Mouse (Mus musculus) cerebellum, postnatal 25 days (tissue): ENCODE data around the gene Gm21887.
"Not testable (repeated sequence)": the region's sequence is repeated elsewhere in the genome, so short reads cannot be mapped to it uniquely, and the experiment has no call there.

ENCODE experiments used
- DNase-seq, 2 experiments: peaks; one replicate each; pipeline ENCODE4 v3.0.0; 2021; ENCODE audit warnings: mixed read lengths in 2 of 2

Gm21887 gene

DNA sequence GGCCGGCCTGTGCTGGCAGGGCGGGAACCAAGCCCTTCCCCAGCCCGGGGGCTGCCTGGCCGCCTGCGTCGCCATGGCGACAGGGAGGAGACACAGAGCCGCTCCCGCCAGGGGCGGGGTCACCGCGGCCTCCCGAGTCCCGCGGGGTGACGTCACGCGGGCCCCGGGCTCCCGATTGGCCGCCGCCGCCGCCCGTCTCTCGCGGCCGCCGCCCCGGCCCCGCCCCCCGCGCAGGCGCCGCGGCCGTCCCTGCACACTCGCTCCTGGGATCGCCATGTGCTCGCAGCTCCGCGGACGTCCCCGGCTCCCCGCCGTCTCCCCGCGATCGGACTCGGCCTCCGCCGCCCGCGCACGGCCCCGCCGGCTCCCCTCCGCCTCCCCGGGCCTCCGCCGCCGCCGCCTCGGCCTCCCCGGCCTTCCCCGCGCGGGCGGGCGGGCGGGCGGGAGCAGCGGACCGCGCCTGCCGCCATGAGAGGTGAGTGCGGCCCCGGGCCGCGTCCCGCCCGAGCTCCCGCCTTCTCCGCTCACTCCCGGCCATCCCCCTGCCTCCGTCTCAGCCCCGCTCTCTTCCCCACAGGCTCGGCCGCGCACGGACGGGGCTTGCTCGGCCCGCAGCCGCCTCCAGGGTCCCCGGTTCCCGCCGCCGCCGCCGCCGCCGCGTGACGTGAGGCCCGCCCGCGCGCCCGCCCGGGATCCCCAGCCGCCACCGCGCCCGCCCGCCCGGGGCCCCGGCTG lies at the start of gene Gm21887:
Gm21887 (plus strand) TSS at position 644 of the 735 bp plus-strand sequence.
- DNase-seq, result peak; percentile 99 to 100

DNA sequence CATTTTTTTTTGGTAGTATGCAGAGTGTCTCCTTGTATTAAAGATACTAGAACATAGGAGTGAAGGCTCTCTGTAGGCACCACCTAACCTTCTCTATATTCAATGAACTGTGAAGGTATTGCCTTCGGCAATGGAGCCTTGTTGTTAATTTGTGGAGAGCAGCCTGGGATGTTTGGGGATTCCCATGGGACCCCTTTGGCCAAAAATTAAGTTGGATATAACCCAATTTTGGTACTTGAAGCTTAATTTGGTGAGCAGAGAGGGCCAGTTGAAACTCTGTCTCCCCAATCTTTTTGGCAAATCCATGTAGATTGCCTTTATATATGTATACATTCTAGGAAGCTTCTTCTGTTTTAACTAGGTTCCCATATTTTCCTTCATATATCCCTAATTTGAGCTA lies 40.1 kb upstream of the Gm21887 start:
- peak in 1 of 2 experiments; percentile 15 for DNase-seq

DNA sequence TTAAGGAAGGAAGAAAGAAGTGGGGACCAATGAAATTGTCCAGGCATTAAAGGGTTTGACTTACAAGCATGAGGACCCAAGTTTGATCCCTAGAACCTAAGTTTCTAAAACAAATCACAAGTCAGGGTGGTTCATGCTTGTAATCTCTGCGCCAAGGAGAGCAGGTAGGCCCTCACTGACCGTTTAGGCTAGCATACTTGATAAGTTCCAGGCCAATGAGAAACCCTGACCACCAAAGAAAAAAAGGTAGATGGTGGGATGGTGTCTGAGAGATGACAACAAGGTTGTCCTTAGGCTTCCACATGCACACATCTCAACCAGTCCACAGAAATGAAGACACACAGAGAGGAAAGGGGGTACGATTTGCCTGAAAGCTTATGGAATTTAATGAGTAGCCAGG lies 39.7 kb upstream of the Gm21887 start:
- not testable (repeated sequence) for DNase-seq

- DNase-seq, result not testable (repeated sequence)
Observed at GRCm38 (mm10) chrX:169970546-169970945, 38.9 kb upstream of the Gm21887 start.

- not testable (repeated sequence) for DNase-seq
Observed at GRCm38 (mm10) chrX:169971562-169971961, 37.9 kb upstream of the Gm21887 start.

DNA sequence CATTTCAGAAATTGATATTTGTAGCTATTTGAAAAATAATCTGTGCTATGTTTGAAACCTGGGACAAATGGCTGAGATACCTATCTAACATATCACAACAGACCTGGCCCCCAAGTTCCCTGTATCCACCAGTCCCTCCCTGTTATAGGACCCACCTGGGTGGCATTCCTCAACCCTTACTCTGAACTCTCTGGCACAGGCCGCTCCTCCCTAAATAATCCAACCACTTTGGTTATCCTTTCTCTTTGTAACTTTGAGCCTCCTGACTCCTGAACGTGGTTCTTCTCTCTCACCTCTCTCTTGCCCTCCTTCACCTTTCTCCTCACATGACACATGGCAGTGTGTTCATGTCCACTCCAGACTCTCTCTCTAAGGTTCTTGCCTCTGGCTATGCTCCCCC lies 37.3 kb upstream of the Gm21887 start:
- not testable (repeated sequence) for DNase-seq

GRCm38 (mm10) chrX:169972791-169973494 lies 36.5 kb upstream of the Gm21887 start:
- not testable (repeated sequence) for DNase-seq

DNA sequence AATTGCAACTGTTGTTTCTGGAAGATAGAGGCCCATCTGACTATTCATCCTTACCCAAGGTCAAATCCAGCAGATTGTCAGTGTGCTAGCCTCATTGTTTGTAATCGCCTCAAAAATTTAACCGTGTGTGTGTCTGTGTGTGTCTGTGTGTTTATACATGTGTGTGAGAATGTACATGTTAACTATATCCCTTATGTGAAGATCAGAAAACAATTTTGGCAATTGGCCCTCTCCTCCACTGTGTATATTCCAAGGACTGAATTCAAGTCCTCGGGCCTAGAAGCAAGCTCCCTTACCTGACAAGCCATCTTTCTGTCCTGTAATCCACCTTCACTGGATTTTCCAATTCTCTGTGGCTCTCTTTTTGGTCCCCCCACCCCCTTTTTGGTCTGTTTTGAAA lies 35.7 kb upstream of the Gm21887 start:
- DNase-seq, result not testable (repeated sequence)

DNA sequence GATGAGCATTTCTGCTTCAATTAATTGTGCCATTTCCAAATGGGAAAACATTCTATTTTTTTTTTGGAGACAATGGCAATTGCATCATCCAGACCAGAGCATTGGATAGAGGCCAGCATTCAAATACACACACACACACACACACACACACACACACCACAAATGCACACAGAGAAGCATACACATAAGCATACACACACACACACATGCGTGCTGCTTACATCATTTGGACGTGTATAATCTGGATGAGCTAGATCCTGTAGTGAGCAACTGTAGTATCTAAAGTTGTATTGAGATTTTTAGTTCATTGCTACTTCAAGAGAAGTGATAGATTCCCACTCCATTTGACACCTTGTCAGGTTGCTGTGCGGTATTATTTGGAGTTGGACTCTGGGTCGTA lies 35.0 kb upstream of the Gm21887 start:
- DNase-seq, result peak in 1 of 2 experiments; percentile 15

DNA sequence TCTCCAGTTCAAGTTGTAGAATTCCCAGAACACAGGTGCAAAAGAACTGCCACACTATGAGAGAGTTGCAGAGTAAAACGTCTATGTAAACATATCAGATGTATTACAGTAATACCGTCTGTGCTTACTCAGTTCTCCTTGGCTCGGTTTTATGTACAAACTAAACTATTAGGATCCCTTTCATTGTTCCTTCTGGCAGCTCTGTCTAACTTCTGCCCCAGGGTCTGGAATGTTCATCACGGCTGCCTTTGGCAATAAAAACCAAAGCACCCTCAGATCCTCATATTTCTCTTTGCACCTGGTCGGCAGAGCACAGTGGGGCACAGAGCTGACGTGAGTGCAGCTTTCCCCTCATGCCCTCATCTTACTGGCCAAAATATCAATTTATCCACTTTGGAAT lies 34.5 kb upstream of the Gm21887 start:
- not testable (repeated sequence) for DNase-seq

DNA sequence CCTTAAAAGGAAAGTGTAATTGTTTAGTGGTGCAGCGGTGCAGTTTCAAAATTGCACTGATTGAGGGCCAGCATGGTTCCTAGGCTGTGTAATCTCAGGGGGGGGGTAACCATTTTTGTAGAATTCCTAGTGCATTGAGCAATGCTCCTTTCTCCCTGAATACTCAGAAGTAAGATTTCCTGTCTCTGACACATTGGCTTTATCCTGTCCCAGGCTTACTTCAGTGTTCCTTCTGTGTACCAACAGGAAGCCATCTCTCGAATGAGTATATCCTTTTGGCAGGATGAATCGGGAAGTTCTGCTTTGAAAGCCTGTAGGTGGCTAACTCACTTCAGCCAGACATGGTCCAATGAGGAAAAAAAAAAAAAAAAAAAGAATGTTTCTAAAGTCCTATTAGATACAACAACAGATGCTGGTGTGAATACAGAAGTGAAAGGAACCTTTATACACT lies 33.8 kb upstream of the Gm21887 start:
- DNase-seq, result not testable (repeated sequence)

- DNase-seq, result not testable (repeated sequence)
Observed at GRCm38 (mm10) chrX:169976340-169976739, 33.1 kb upstream of the Gm21887 start.

- DNase-seq, result not testable (repeated sequence)
Observed at GRCm38 (mm10) chrX:169977856-169978435, 31.5 kb upstream of the Gm21887 start.

GRCm38 (mm10) chrX:169978436-169979381 lies 30.8 kb upstream of the Gm21887 start:
- DNase-seq, result peak; percentile 63 to 83

- DNase-seq, result peak; percentile 33 to 43
Observed at GRCm38 (mm10) chrX:169979461-169980202, 29.8 kb upstream of the Gm21887 start.

- DNase-seq, result peak in 1 of 2 experiments; percentile 5
Observed at GRCm38 (mm10) chrX:169980203-169980556, 29.3 kb upstream of the Gm21887 start.

GRCm38 (mm10) chrX:169980809-169981289 lies 28.6 kb upstream of the Gm21887 start:
- peak in 1 of 2 experiments; percentile 11 for DNase-seq

DNA sequence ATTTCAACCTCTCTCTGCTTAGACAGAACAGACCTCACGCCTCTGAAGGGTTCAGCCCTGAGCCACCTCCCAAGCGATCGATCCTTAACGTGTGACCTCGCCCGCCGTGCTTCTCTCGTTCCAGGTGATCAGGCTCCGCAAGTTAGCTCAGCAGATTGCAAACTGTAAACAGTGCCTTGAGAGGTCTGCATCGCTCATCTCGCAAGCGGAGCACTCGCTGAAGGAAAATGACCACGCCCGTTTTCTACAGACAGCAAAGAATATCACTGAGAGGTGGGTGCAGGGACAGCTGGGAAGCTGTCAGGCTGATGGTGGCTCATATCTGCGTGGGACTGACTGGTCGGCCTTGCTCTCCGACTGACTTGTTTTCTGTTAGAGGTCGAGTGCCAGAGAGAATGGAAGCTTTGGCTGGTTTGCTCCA lies 27.7 kb upstream of the Gm21887 start:
- peak; percentile 15 to 24 for DNase-seq

- not testable (repeated sequence) for DNase-seq
Observed at GRCm38 (mm10) chrX:169982606-169983400, 26.7 kb upstream of the Gm21887 start.

DNA sequence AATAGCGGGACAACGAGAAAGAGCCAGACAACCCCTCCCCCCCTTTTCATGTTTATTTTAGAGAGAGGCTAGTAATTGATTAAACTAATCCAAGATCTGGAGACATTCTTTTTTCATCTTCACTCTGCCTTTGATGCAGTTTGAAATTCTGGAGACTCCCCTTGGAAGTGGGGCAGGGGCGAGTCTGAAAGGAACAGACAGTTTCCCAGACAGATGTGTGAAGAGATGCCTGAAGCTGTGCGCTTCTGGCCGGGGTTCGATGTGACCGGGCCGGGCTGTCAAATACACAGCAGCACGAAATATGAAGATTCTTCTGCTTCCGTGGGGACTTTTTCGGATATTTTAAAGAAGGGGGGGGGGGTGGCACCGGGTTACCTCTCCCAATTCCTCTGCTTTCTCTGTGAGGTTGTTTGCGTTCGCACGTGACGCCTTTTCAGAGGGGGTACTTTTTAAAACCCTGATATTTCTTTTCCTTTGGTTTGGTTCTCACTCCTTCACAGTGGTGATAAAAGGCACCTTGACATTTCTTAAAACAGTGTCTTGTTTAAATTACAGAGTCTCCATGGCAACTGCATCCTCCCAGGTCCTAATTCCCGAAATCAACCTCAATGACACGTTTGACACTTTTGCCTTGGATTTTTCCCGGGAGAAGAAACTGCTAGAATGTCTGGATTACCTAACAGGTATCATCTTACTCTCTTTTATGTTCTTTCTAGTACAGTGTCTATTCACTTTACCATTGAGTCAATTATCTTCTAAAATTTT lies 25.9 kb upstream of the Gm21887 start:
- DNase-seq, result peak; percentile 7 to 13
